Mouse (Mus musculus) MEL (cell line): ENCODE data around the gene Aff3. TPM values are rescaled to one million over a fixed set of nuclear protein-coding genes. Genes with fewer than 3 reads are reported as not detected.

Experiments
- DNase-seq: peaks from one replicate; pipeline ENCODE4 v3.0.0; 2011; ENCODE audit warnings: low read depth, low spot score
- H3K27ac ChIP-seq: 2 replicates; pipeline ENCODE4 v1.5.1; 2012; ENCODE audit warnings: low read depth, mild to moderate bottlenecking, control low read depth, low read length, moderate library complexity; ENCODE audit not compliant: control insufficient read depth
- H3K27me3 ChIP-seq, 2 experiments: fragments of 150-350 bp in 1 of 2; sonication (generic) in 1 of 2; 2 replicates each; pipeline ENCODE4 v1.6.1; 2012; ENCODE audit warnings: low read length in 2 of 2, mild to moderate bottlenecking in 2 of 2, improper control_type of control experiment in 1 of 2, moderate library complexity in 1 of 2; ENCODE audit not compliant: insufficient read depth in 2 of 2, control insufficient read depth in 1 of 2
- H3K36me3 ChIP-seq, 2 experiments: 2 replicates each; pipeline ENCODE4 v1.6.1; 2012 to 2014; ENCODE audit warnings: low read length in 2 of 2, improper control_type of control experiment in 1 of 2, inconsistent platforms in 1 of 2, mild to moderate bottlenecking in 1 of 2; ENCODE audit not compliant: insufficient read depth in 2 of 2, control insufficient read depth in 1 of 2
- H3K4me1 ChIP-seq, 2 experiments: fragments of 150-350 bp in 1 of 2; sonication (generic) in 1 of 2; 2 replicates each; pipeline ENCODE4 v1.6.1; 2012; ENCODE audit warnings: low read length in 2 of 2, improper control_type of control experiment in 1 of 2, mild to moderate bottlenecking in 1 of 2; ENCODE audit not compliant: insufficient read depth in 2 of 2, control insufficient read depth in 1 of 2
- H3K4me3 ChIP-seq, 2 experiments: fragments of 150-350 bp in 1 of 2; sonication (generic) in 1 of 2; 2 replicates each; pipeline ENCODE4 v1.5.1; 2012; ENCODE audit warnings: low read depth in 2 of 2, low read length in 2 of 2, mild to moderate bottlenecking in 2 of 2, moderate library complexity in 2 of 2, control low read depth in 1 of 2, improper control_type of control experiment in 1 of 2; ENCODE audit not compliant: control insufficient read depth in 1 of 2, insufficient read depth in 1 of 2
- H3K79me2 ChIP-seq: 2 replicates; pipeline ENCODE4 v1.6.1; 2012; ENCODE audit warnings: mild to moderate bottlenecking, low read length, moderate library complexity; ENCODE audit not compliant: control insufficient read depth, poor library complexity, insufficient read depth
- H3K9ac ChIP-seq: 2 replicates; pipeline ENCODE4 v1.6.1; 2012; ENCODE audit warnings: low read depth, mild to moderate bottlenecking, control low read depth, low read length, moderate library complexity; ENCODE audit not compliant: control insufficient read depth, poor library complexity, severe bottlenecking
- H3K9me3 ChIP-seq: fragments of 150-350 bp; sonication (generic); replicated peaks from 2 replicates; pipeline ENCODE4 v1.6.1; 2012; ENCODE audit warnings: mild to moderate bottlenecking, low read length, improper control_type of control experiment, moderate library complexity; ENCODE audit not compliant: insufficient read depth
- CTCF ChIP-seq, 3 experiments: IDR thresholded peaks in 2 of 3; conservative IDR thresholded peaks in 1 of 3; 2 replicates each; pipeline ENCODE4 v1.5.1; 2011 to 2012; ENCODE audit warnings: low read length in 3 of 3, low read depth in 2 of 3, mild to moderate bottlenecking in 2 of 3, improper control_type of control experiment in 1 of 3, inconsistent platforms in 1 of 3, mixed read lengths in 1 of 3, moderate library complexity in 1 of 3; ENCODE audit not compliant: control insufficient read depth in 1 of 3, insufficient read depth in 1 of 3, poor library complexity in 1 of 3, severe bottlenecking in 1 of 3
- GABPA ChIP-seq: IDR thresholded peaks from 2 replicates; pipeline ENCODE4 v1.6.1; 2012; ENCODE audit warnings: low read depth, mild to moderate bottlenecking, inconsistent platforms, low read length, improper control_type of control experiment, moderate library complexity
- HCFC1 ChIP-seq: IDR thresholded peaks from 2 replicates; pipeline ENCODE4 v1.6.1; 2012; ENCODE audit warnings: low read depth, mild to moderate bottlenecking, inconsistent platforms, low read length, improper control_type of control experiment, moderate library complexity
- JUND ChIP-seq: IDR thresholded peaks from 2 replicates; pipeline ENCODE4 v1.6.1; 2011; ENCODE audit warnings: low read depth, mild to moderate bottlenecking, improper control_type of control experiment, low read length
- MAFK ChIP-seq: IDR thresholded peaks from 2 replicates; pipeline ENCODE4 v1.6.1; 2011; ENCODE audit warnings: low read depth, mild to moderate bottlenecking, low read length, improper control_type of control experiment, borderline replicate concordance
- MYB ChIP-seq: IDR thresholded peaks from 2 replicates; pipeline ENCODE4 v1.6.1; 2011; ENCODE audit warnings: mild to moderate bottlenecking, low read depth, low read length, improper control_type of control experiment
- MYC ChIP-seq: IDR thresholded peaks from 2 replicates; pipeline ENCODE4 v1.6.1; 2011; ENCODE audit warnings: low read depth, mild to moderate bottlenecking, low read length, improper control_type of control experiment, moderate library complexity
- NRF1 ChIP-seq: IDR thresholded peaks from 2 replicates; pipeline ENCODE4 v1.6.1; 2014; ENCODE audit warnings: low read depth, mild to moderate bottlenecking, inconsistent platforms, low read length, improper control_type of control experiment, moderate library complexity; ENCODE audit not compliant: poor library complexity, insufficient read depth, severe bottlenecking
- POLR2A ChIP-seq, 2 experiments: IDR thresholded peaks; 2 replicates each; pipeline ENCODE4 v1.6.1; 2011 to 2012; ENCODE audit warnings: low read length in 2 of 2, mild to moderate bottlenecking in 2 of 2, control low read depth in 1 of 2, improper control_type of control experiment in 1 of 2, low read depth in 1 of 2, moderate library complexity in 1 of 2; ENCODE audit not compliant: control insufficient read depth in 1 of 2, insufficient read depth in 1 of 2, poor library complexity in 1 of 2
- POLR2AphosphoS2 ChIP-seq: IDR thresholded peaks from 2 replicates; pipeline ENCODE4 v1.6.1; 2011; ENCODE audit warnings: low read length, improper control_type of control experiment
- SIN3A ChIP-seq: IDR thresholded peaks from 2 replicates; pipeline ENCODE4 v1.6.1; 2012; ENCODE audit warnings: low read length, improper control_type of control experiment, inconsistent platforms
- SMC3 ChIP-seq: IDR thresholded peaks from 2 replicates; pipeline ENCODE4 v1.6.1; 2011; ENCODE audit warnings: low read depth, low read length, improper control_type of control experiment
- TBP ChIP-seq: IDR thresholded peaks from 2 replicates; pipeline ENCODE4 v1.8.0; 2011; ENCODE audit warnings: low read depth, low read length, improper control_type of control experiment
- TCF12 ChIP-seq: IDR thresholded peaks from 2 replicates; pipeline ENCODE4 v1.6.1; 2014; ENCODE audit warnings: low read depth, mild to moderate bottlenecking, inconsistent platforms, low read length, improper control_type of control experiment, moderate library complexity
- UBTF ChIP-seq: IDR thresholded peaks from 2 replicates; pipeline ENCODE4 v1.6.1; 2012; ENCODE audit warnings: low read depth, mild to moderate bottlenecking, inconsistent platforms, low read length, improper control_type of control experiment, moderate library complexity, borderline replicate concordance; ENCODE audit not compliant: insufficient read depth
- USF1 ChIP-seq: IDR thresholded peaks from 2 replicates; pipeline ENCODE4 v1.6.1; 2014; ENCODE audit warnings: low read depth, mild to moderate bottlenecking, inconsistent platforms, low read length, improper control_type of control experiment, moderate library complexity
- USF2 ChIP-seq, 2 experiments: IDR thresholded peaks; 2 replicates each; pipeline ENCODE4 v1.6.1; 2011 to 2012; ENCODE audit warnings: improper control_type of control experiment in 2 of 2, low read length in 2 of 2, borderline replicate concordance in 1 of 2, inconsistent platforms in 1 of 2, low read depth in 1 of 2, mild to moderate bottlenecking in 1 of 2; ENCODE audit not compliant: insufficient read depth in 1 of 2
- ZNF384 ChIP-seq: IDR thresholded peaks from 2 replicates; pipeline ENCODE4 v1.6.1; 2012; ENCODE audit warnings: low read depth, mild to moderate bottlenecking, inconsistent platforms, low read length, improper control_type of control experiment
- polyA plus RNA-seq, 2 experiments: library from polyadenylated mRNA; stranded (reverse) in 1 of 2; unstranded in 1 of 2; fragments of >175 nt in 1 of 2; fragments of >200 nt in 1 of 2; gene quantifications; 2 replicates each; pipeline versions ENCODE4 v1.2.1 to v1.2.4; 2012; ENCODE audit warnings: low replicate concordance in 2 of 2, low read depth in 1 of 2; ENCODE audit not compliant: insufficient read length in 2 of 2, insufficient read depth in 1 of 2, missing spikeins in 1 of 2
- total RNA-seq: library from RNA; depleted of rRNA; stranded (reverse); fragments of 300-350 nt; gene quantifications from 2 replicates; pipeline ENCODE4 v1.2.3, GENCODE M21; 2012

Aff3 gene
- total and polyA plus RNA-seq, 3 experiments: 18.5 to 41.1 (median 25.4) TPM

DNA sequence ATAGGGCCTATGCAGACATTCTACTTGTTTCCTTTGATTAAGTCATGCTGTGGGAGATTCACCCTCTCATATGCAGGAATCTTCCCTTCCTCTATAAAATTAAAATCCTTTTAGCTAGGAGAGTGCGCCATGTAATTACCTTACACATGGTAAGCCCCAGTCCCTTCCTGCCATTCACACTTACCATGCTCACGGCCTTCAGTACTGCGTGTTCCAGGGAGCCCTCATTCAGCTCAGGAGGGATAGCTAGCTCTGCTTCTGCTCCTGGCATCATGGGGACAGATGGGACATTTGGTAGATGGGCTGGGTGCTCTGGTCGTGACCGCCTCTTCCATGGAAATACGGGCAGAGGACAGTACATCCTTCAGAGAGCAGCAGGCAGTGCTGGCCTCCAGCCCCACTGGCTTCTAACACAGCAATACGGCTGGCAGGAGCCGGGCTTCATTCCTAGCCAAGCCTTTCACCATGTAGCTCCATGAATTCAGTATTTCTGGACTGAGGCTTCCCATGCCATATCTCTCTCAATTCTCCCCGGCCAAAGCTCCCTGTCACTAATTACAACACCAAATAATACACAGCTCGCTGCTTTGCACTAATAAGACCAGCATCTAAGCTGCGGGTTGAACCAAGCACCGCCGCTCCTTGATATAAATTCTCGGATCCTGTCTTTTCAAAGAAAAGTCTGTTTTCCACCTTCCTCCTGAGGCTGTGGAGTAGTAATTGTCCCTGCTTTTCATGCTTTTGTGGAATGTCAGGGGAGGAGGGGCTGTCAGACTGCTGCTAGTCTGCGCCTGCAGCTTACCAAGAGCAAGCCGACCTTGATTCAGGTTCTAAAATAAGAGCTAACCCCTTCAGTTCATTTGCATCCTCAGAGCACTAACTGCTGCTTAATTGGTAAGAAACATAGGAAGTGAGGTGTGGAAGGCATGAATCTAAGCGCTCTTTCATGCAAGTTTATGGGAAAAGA is 464.8 kb downstream of the Aff3 start:
- Histone ChIP-seq H3K36me3 (peaks cover 0 to 2% of the 10 kb centered on the region in 2 experiments; a peak in 1 of 4 replicates), H3K27ac (no peak overlapping the region), H3K79me2 (no peaks in the 10 kb centered on the region), H3K9ac (no peak overlapping the region), H3K27me3 (no peaks in the 10 kb centered on the region), H3K9me3 (no peaks in the 10 kb centered on the region), H3K4me1 (no peaks in the 10 kb centered on the region), H3K4me3 (no peak overlapping the region)
- no peak for DNase-seq
- TF ChIP-seq NRF1: no peak
- TF ChIP-seq TCF12: no peak
- no peak for TF ChIP-seq MYB
- no peak for TF ChIP-seq UBTF
- TF ChIP-seq TBP: no peak
- no peak for TF ChIP-seq POLR2A (IDR thresholded peaks at IDR 0.05; ENCODE audit: control insufficient read depth in 1 of 2, insufficient read depth in 1 of 2, low read depth in 1 of 2, low read length in 2 of 2, poor library complexity in 1 of 2)
- TF ChIP-seq SIN3A: no peak
- no peak for TF ChIP-seq MAFK
- no peak for TF ChIP-seq JUND
- TF ChIP-seq MYC: no peak

DNA sequence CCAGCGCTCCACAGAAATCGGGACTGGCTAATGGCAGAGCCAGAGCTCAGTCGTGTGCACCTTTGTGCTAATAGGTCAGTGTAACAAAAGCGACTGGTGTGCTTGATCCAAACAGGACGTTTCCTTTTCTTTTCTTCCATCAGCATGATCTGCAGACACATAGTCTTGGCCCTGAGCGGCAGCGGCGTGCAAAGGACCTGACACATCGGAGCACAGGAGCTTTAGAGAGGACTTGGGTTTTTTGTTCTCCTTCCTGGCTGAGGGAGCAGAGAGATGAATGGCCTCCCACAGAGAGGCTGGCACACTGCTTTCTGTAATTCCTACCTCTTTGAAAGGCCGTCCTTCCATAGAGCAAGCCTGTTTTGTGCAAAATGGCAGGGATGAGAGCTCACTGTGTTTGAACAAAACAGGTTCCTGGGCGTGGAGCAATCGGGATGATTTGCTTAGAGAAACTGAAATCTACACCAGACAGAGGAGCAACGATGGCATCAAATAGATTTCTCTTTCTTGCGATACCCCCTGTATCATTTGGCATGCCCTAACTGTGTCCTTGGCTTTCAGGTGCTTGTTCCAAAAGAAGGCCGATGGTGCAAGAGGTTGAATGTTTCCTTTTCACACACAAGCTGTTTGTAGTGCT is 466.2 kb downstream of the Aff3 start:
- Histone ChIP-seq H3K27me3 (no peaks in the 10 kb centered on the region), H3K36me3 (peaks cover 0 to 5% of the 10 kb centered on the region in 2 experiments; a peak in 2 of 4 replicates), H3K9me3 (no peaks in the 10 kb centered on the region), H3K27ac (no peak overlapping the region), H3K79me2 (no peaks in the 10 kb centered on the region), H3K9ac (no peak overlapping the region), H3K4me3 (no peak overlapping the region), H3K4me1 (no peaks in the 10 kb centered on the region)
- no peak for TF ChIP-seq SMC3
- no peak for TF ChIP-seq POLR2AphosphoS2
- no peak for TF ChIP-seq GABPA
- TF ChIP-seq TCF12: no peak
- no peak for TF ChIP-seq USF1
- TF ChIP-seq CTCF (IDR thresholded peaks at IDR 0.05 in 2 of 3, conservative IDR thresholded peaks at IDR 0.05 in 1 of 3; ENCODE audit: control insufficient read depth in 1 of 3, insufficient read depth in 1 of 3, low read depth in 2 of 3, low read length in 3 of 3, poor library complexity in 1 of 3, severe bottlenecking in 1 of 3): no peak
- no peak for TF ChIP-seq HCFC1
- no peak for TF ChIP-seq TBP
- TF ChIP-seq ZNF384: no peak
- no peak for TF ChIP-seq UBTF
- no peak for TF ChIP-seq NRF1
- no peak for TF ChIP-seq USF2 (IDR thresholded peaks at IDR 0.05; ENCODE audit: borderline replicate concordance in 1 of 2, insufficient read depth in 1 of 2, low read depth in 1 of 2, low read length in 2 of 2)
- no peak for TF ChIP-seq SIN3A
- DNase-seq: no peak
